Mouse (Mus musculus): ENCODE measurements at regions not wholly inside any gene's neighbourhood (a gene's known extent, or its start where the extent isn't known, plus 50 kb on each side); places are given as distances from the start of the nearest gene placed in this dataset.

GRCm38 (mm10) chr2:128345557-128345956 is 219.7 kb downstream of the Bcl2l11 start:
- Histone ChIP-seq H3K4me2 (ENCODE audit: low read depth, low read length) (no peak overlapping the region), H3K36me3 (ENCODE audit: control insufficient read depth, insufficient read depth, low read length) (no peaks in the 10 kb centered on the region), H3K4me1 (replicated peaks; ENCODE audit: control insufficient read depth, insufficient read depth, low read length) (0 out of 2 replicates have a peak, but pooled peaks cover 2% of the 10 kb centered on the region), H3K27me3 (ENCODE audit: control insufficient read depth, insufficient read depth, low read depth, low read length) (no peaks in the 10 kb centered on the region), H3K4me3 (ENCODE audit: low read length) (no peak overlapping the region), H3K9ac (ENCODE audit: low read length) (no peak overlapping the region), H3K9me3 (ENCODE audit: control insufficient read depth, low read length) (no peaks in the 10 kb centered on the region), H3K27ac (ENCODE audit: low read length) (no peak overlapping the region)
- WGBS, result 57% methylated on average over 11 of the region's 11 CpGs
- ATAC-seq (ENCODE audit: low read depth), result no peak

- Histone ChIP-seq H3K9me3 (ENCODE audit: control insufficient read depth, low read length) (no peaks in the 10 kb centered on the region), H3K27ac (ENCODE audit: low read length) (no peak overlapping the region), H3K27me3 (ENCODE audit: control insufficient read depth, insufficient read depth, low read depth, low read length) (no peaks in the 10 kb centered on the region), H3K9ac (ENCODE audit: low read length) (no peak overlapping the region), H3K4me2 (ENCODE audit: low read depth, low read length) (no peak overlapping the region), H3K36me3 (ENCODE audit: control insufficient read depth, insufficient read depth, low read length) (no peaks in the 10 kb centered on the region), H3K4me3 (ENCODE audit: low read length) (no peak overlapping the region), H3K4me1 (replicated peaks; ENCODE audit: control insufficient read depth, insufficient read depth, low read length) (no peaks in the 10 kb centered on the region)
- no peak for ATAC-seq (ENCODE audit: low read depth)
- WGBS, result 76% methylated on average over 2 of the region's 2 CpGs
Observed at GRCm38 (mm10) chr2:128348556-128348955, 222.7 kb downstream of the Bcl2l11 start.

- Histone ChIP-seq H3K9me3 (ENCODE audit: control insufficient read depth, low read length) (no peaks in the 10 kb centered on the region), H3K27me3 (ENCODE audit: control insufficient read depth, insufficient read depth, low read depth, low read length) (no peaks in the 10 kb centered on the region), H3K27ac (ENCODE audit: low read length) (no peak overlapping the region), H3K4me3 (ENCODE audit: low read length) (no peak overlapping the region), H3K36me3 (ENCODE audit: control insufficient read depth, insufficient read depth, low read length) (no peaks in the 10 kb centered on the region), H3K4me2 (ENCODE audit: low read depth, low read length) (no peak overlapping the region), H3K9ac (ENCODE audit: low read length) (no peak overlapping the region), H3K4me1 (replicated peaks; ENCODE audit: control insufficient read depth, insufficient read depth, low read length) (no peaks in the 10 kb centered on the region)
- ATAC-seq (ENCODE audit: low read depth), result no peak
- 86% methylated on average over 16 of the region's 16 CpGs for WGBS
Observed at GRCm38 (mm10) chr2:128351405-128351804, 225.6 kb downstream of the Bcl2l11 start.

- WGBS, result 84% methylated on average over 1 of the region's 1 CpGs
- H3K9ac ChIP-seq (ENCODE audit: low read length), result no peak overlapping the region
- H3K27me3 ChIP-seq (ENCODE audit: control insufficient read depth, insufficient read depth, low read depth, low read length), result no peaks in the 10 kb centered on the region
- ATAC-seq (ENCODE audit: low read depth), result no peak
- no peak overlapping the region for H3K4me2 ChIP-seq (ENCODE audit: low read depth, low read length)
- no peak overlapping the region for H3K27ac ChIP-seq (ENCODE audit: low read length)
- H3K4me3 ChIP-seq (ENCODE audit: low read length), result no peak overlapping the region
- H3K9me3 ChIP-seq (ENCODE audit: control insufficient read depth, low read length), result no peaks in the 10 kb centered on the region
- no peaks in the 10 kb centered on the region for H3K36me3 ChIP-seq (ENCODE audit: control insufficient read depth, insufficient read depth, low read length)
- no peaks in the 10 kb centered on the region for H3K4me1 ChIP-seq (replicated peaks; ENCODE audit: control insufficient read depth, insufficient read depth, low read length)
Observed at GRCm38 (mm10) chr2:128352533-128352932, 226.7 kb downstream of the Bcl2l11 start.

- no peak overlapping the region for H3K4me3 ChIP-seq (ENCODE audit: low read length)
- WGBS, result 66% methylated on average over 3 of the region's 3 CpGs
- no peaks in the 10 kb centered on the region for H3K27me3 ChIP-seq (ENCODE audit: control insufficient read depth, insufficient read depth, low read depth, low read length)
- no peaks in the 10 kb centered on the region for H3K4me1 ChIP-seq (replicated peaks; ENCODE audit: control insufficient read depth, insufficient read depth, low read length)
- no peaks in the 10 kb centered on the region for H3K9me3 ChIP-seq (ENCODE audit: control insufficient read depth, low read length)
- H3K9ac ChIP-seq (ENCODE audit: low read length), result no peak overlapping the region
- no peak overlapping the region for H3K27ac ChIP-seq (ENCODE audit: low read length)
- ATAC-seq (ENCODE audit: low read depth), result no peak
- H3K4me2 ChIP-seq (ENCODE audit: low read depth, low read length), result no peak overlapping the region
- H3K36me3 ChIP-seq (ENCODE audit: control insufficient read depth, insufficient read depth, low read length), result no peaks in the 10 kb centered on the region
Observed at GRCm38 (mm10) chr2:128353457-128353856, 227.6 kb downstream of the Bcl2l11 start.

- 84% methylated on average over 4 of the region's 4 CpGs for WGBS
Observed at GRCm38 (mm10) chr2:128356326-128356725, 230.5 kb downstream of the Bcl2l11 start.

GRCm38 (mm10) chr2:128359106-128359505 is 231.9 kb upstream of the Spdye4c start:
- ATAC-seq (ENCODE audit: low read depth), result no peak
- Histone ChIP-seq H3K27me3 (ENCODE audit: control insufficient read depth, insufficient read depth, low read depth, low read length) (no peaks in the 10 kb centered on the region), H3K4me3 (ENCODE audit: low read length) (no peak overlapping the region), H3K9me3 (ENCODE audit: control insufficient read depth, low read length) (no peaks in the 10 kb centered on the region), H3K36me3 (ENCODE audit: control insufficient read depth, insufficient read depth, low read length) (no peaks in the 10 kb centered on the region), H3K27ac (ENCODE audit: low read length) (no peak overlapping the region), H3K4me2 (ENCODE audit: low read depth, low read length) (no peak overlapping the region), H3K9ac (ENCODE audit: low read length) (no peak overlapping the region), H3K4me1 (replicated peaks; ENCODE audit: control insufficient read depth, insufficient read depth, low read length) (peaks cover 4% of the 10 kb centered on the region; the same call in 1 of the 2 replicates)
- 70% methylated on average over 4 of the region's 4 CpGs for WGBS

More at GRCm38 (mm10) chr2:128356326-128356725, 230.5 kb downstream of the Bcl2l11 start:
- H3K9ac ChIP-seq (ENCODE audit: low read length), result no peak overlapping the region
- ATAC-seq (ENCODE audit: low read depth), result no peak
- H3K4me3 ChIP-seq (ENCODE audit: low read length), result no peak overlapping the region
- no peaks in the 10 kb centered on the region for H3K36me3 ChIP-seq (ENCODE audit: control insufficient read depth, insufficient read depth, low read length)
- no peaks in the 10 kb centered on the region for H3K9me3 ChIP-seq (ENCODE audit: control insufficient read depth, low read length)
- H3K4me2 ChIP-seq (ENCODE audit: low read depth, low read length), result no peak overlapping the region
- no peak overlapping the region for H3K27ac ChIP-seq (ENCODE audit: low read length)
- H3K4me1 ChIP-seq (replicated peaks; ENCODE audit: control insufficient read depth, insufficient read depth, low read length), result no peaks in the 10 kb centered on the region
- no peaks in the 10 kb centered on the region for H3K27me3 ChIP-seq (ENCODE audit: control insufficient read depth, insufficient read depth, low read depth, low read length)

- peaks cover 7% of the 10 kb centered on the region for H3K4me1 ChIP-seq (replicated peaks; ENCODE audit: control insufficient read depth, insufficient read depth, low read length)
- no peaks in the 10 kb centered on the region for H3K27me3 ChIP-seq (ENCODE audit: control insufficient read depth, insufficient read depth, low read depth, low read length)
- no peak overlapping the region for H3K9ac ChIP-seq (ENCODE audit: low read length)
- no peak overlapping the region for H3K4me2 ChIP-seq (ENCODE audit: low read depth, low read length)
- H3K4me3 ChIP-seq (ENCODE audit: low read length), result no peak overlapping the region
- ATAC-seq (ENCODE audit: low read depth), result no peak
- no peaks in the 10 kb centered on the region for H3K36me3 ChIP-seq (ENCODE audit: control insufficient read depth, insufficient read depth, low read length)
- no peaks in the 10 kb centered on the region for H3K9me3 ChIP-seq (ENCODE audit: control insufficient read depth, low read length)
- WGBS, result 57% methylated on average over 5 of the region's 5 CpGs
- H3K27ac ChIP-seq (ENCODE audit: low read length), result no peak overlapping the region
Observed at GRCm38 (mm10) chr2:128360517-128360916, 230.5 kb upstream of the Spdye4c start.

- 75% methylated on average over 1 of the region's 1 CpGs for WGBS
- Histone ChIP-seq H3K27ac (ENCODE audit: low read length) (no peak overlapping the region), H3K9me3 (ENCODE audit: control insufficient read depth, low read length) (no peaks in the 10 kb centered on the region), H3K4me2 (ENCODE audit: low read depth, low read length) (no peak overlapping the region), H3K27me3 (ENCODE audit: control insufficient read depth, insufficient read depth, low read depth, low read length) (no peaks in the 10 kb centered on the region), H3K36me3 (ENCODE audit: control insufficient read depth, insufficient read depth, low read length) (no peaks in the 10 kb centered on the region), H3K4me3 (ENCODE audit: low read length) (no peak overlapping the region), H3K4me1 (replicated peaks; ENCODE audit: control insufficient read depth, insufficient read depth, low read length) (peaks cover 7% of the 10 kb centered on the region), H3K9ac (ENCODE audit: low read length) (no peak overlapping the region)
- ATAC-seq (ENCODE audit: low read depth), result no peak
Observed at GRCm38 (mm10) chr2:128361436-128361835, 229.6 kb upstream of the Spdye4c start.

GRCm38 (mm10) chr2:128364161-128364560 is 226.8 kb upstream of the Spdye4c start:
- Histone ChIP-seq H3K4me2 (ENCODE audit: low read depth, low read length) (peak overlapping the region; percentile 48), H3K27ac (ENCODE audit: low read length) (no peak overlapping the region), H3K4me1 (replicated peaks; ENCODE audit: control insufficient read depth, insufficient read depth, low read length) (peaks cover 7% of the 10 kb centered on the region), H3K9ac (ENCODE audit: low read length) (0 out of 2 replicates have a peak overlapping the region, but pooled peaks have one; percentile 6), H3K9me3 (ENCODE audit: control insufficient read depth, low read length) (no peaks in the 10 kb centered on the region), H3K4me3 (ENCODE audit: low read length) (peak overlapping the region; percentile 29), H3K27me3 (ENCODE audit: control insufficient read depth, insufficient read depth, low read depth, low read length) (no peaks in the 10 kb centered on the region), H3K36me3 (ENCODE audit: control insufficient read depth, insufficient read depth, low read length) (no peaks in the 10 kb centered on the region)
- peak; percentile 77; the same call in 1 of the 2 replicates for ATAC-seq (ENCODE audit: low read depth)
- WGBS, result 8% methylated on average over 14 of the region's 14 CpGs

Measured in lung, embryonic 16.5 days (tissue).